Mouse (Mus musculus) midbrain, embryonic 15.5 days (tissue): ENCODE results near the gene BC049715. TPM values are rescaled to one million over a fixed set of nuclear protein-coding genes. Genes with fewer than 3 reads are reported as not detected.

Experiments
- ATAC-seq: fragments of 200-750 bp; cut with Nextera tagmentation; replicated peaks from 2 replicates; pipeline ENCODE4 v1.8.0; 2017; ENCODE audit warnings: moderate TSS enrichment
- H3K27ac ChIP-seq: fragments of 300-500 bp; sonication (generic); 2 replicates; pipeline ENCODE4 v1.5.1; 2015; ENCODE audit warnings: mild to moderate bottlenecking, inconsistent platforms
- H3K27me3 ChIP-seq: fragments of 300-500 bp; sonication (generic); replicated peaks from 2 replicates; pipeline ENCODE4 v1.6.1; 2015; ENCODE audit warnings: inconsistent platforms
- H3K36me3 ChIP-seq: fragments of 300-500 bp; sonication (generic); replicated peaks from 2 replicates; pipeline ENCODE4 v1.6.1; 2015; ENCODE audit warnings: inconsistent platforms
- H3K4me1 ChIP-seq: fragments of 300-500 bp; sonication (generic); 2 replicates; pipeline ENCODE4 v1.6.1; 2015; ENCODE audit warnings: inconsistent platforms
- H3K4me2 ChIP-seq: fragments of 300-500 bp; sonication (generic); 2 replicates; pipeline ENCODE4 v1.6.1; 2015; ENCODE audit warnings: inconsistent platforms, mild to moderate bottlenecking, moderate library complexity
- H3K4me3 ChIP-seq: fragments of 300-500 bp; sonication (generic); 2 replicates; pipeline ENCODE4 v1.5.1; 2015; ENCODE audit warnings: mild to moderate bottlenecking, inconsistent platforms
- H3K9ac ChIP-seq: fragments of 300-500 bp; sonication (generic); 2 replicates; pipeline ENCODE4 v1.6.1; 2015; ENCODE audit warnings: mild to moderate bottlenecking, inconsistent platforms
- H3K9me3 ChIP-seq: fragments of 300-500 bp; sonication (generic); 2 replicates; pipeline ENCODE4 v1.6.1; 2016; ENCODE audit warnings: inconsistent platforms
- whole genome bisulfite sequencing: fragments of 180-500 bp; shearing (Covaris S2); methylation state at CpG from one replicate; pipeline ENCODE4 v1.1.7; 2015; ENCODE audit warnings: mixed read lengths; 5-methylcytosine and 5-hydroxymethylcytosine counted together
- microRNA-seq: library from miRNA; unstranded; fragments of <30 nt; microRNA quantifications from one replicate; pipeline ENCODE4, GENCODE M21; 2016
- polyA plus RNA-seq: library from polyadenylated mRNA; unstranded; fragments of >200 nt; fragmentation: Nextera tagmentation; extraction: Ambion mirVana; gene quantifications from 2 replicates; pipeline ENCODE4 v1.2.1, GENCODE M21; 2015

Gene BC049715
- polyA plus RNA-seq, 1 experiment from 2014 or later: 1.5 TPM

GRCm38 (mm10) chr6:136887854-136888253 lies 60.4 kb downstream of the BC049715 start:
- Histone ChIP-seq H3K9me3 (no peaks in the 10 kb centered on the region), H3K9ac (no peak overlapping the region), H3K36me3 (no peaks in the 10 kb centered on the region), H3K27ac (no peak overlapping the region), H3K4me2 (no peak overlapping the region), H3K27me3 (no peaks in the 10 kb centered on the region), H3K4me1 (no peaks in the 10 kb centered on the region), H3K4me3 (no peak overlapping the region)
- ATAC-seq: no peak
- WGBS: 81% methylated on average over 9 of the region's 9 CpGs

- Histone ChIP-seq H3K27ac (no peak overlapping the region), H3K9me3 (no peaks in the 10 kb centered on the region), H3K27me3 (no peaks in the 10 kb centered on the region), H3K4me2 (no peak overlapping the region), H3K9ac (no peak overlapping the region), H3K4me1 (no peaks in the 10 kb centered on the region), H3K4me3 (no peak overlapping the region), H3K36me3 (no peaks in the 10 kb centered on the region)
- no peak for ATAC-seq
- WGBS: 85% methylated on average over 6 of the region's 6 CpGs
Observed at GRCm38 (mm10) chr6:136889067-136889466, 61.6 kb downstream of the BC049715 start.

- WGBS: 91% methylated on average over 6 of the region's 6 CpGs
- ATAC-seq: no peak
Observed at GRCm38 (mm10) chr6:136889554-136889953, 62.1 kb downstream of the BC049715 start.

More at GRCm38 (mm10) chr6:136889554-136889953, 62.1 kb downstream of the BC049715 start:
- H3K27me3 ChIP-seq: no peaks in the 10 kb centered on the region
- no peak overlapping the region for H3K4me2 ChIP-seq
- no peak overlapping the region for H3K27ac ChIP-seq
- no peaks in the 10 kb centered on the region for H3K4me1 ChIP-seq
- no peak overlapping the region for H3K4me3 ChIP-seq
- no peaks in the 10 kb centered on the region for H3K9me3 ChIP-seq
- H3K9ac ChIP-seq: no peak overlapping the region
- no peaks in the 10 kb centered on the region for H3K36me3 ChIP-seq

Small RNA genes lying within 50 kb of the gene (microRNA-seq; reads per million reads assigned to microRNA genes)
- gene Gm44364: not detected

Other genes starting within 250 kb of the BC049715 start
- 0.43 and 0.48 TPM in 2 replicates for gene Plbd1, start 165.7 kb upstream of the BC049715 start, polyA plus RNA-seq
- gene Gucy2c, start 45.9 kb upstream of the BC049715 start, polyA plus RNA-seq: 0.97 and 1.6 TPM in 2 replicates
- 0.77 and 0.87 TPM in 2 replicates for gene Hist4h4, start 23.2 kb upstream of the BC049715 start, polyA plus RNA-seq
- gene H2afj, start 19.4 kb upstream of the BC049715 start, polyA plus RNA-seq: 98.3 and 103 TPM in 2 replicates
- gene Wbp11, start 607 bp downstream of the BC049715 start, polyA plus RNA-seq: 74.2 and 79.3 TPM in 2 replicates
- 0.66 and 1.3 TPM in 2 replicates for gene Smco3, start 7.8 kb downstream of the BC049715 start, polyA plus RNA-seq
- gene Art4, start 30.1 kb downstream of the BC049715 start, polyA plus RNA-seq: 0.14 and 0.24 TPM in 2 replicates
- 14.8 and 15.4 TPM in 2 replicates for gene Mgp, start 48.2 kb downstream of the BC049715 start, polyA plus RNA-seq
- gene Erp27, start 94.6 kb downstream of the BC049715 start, polyA plus RNA-seq: not detected in 2 replicates
- gene Pde6h, start 96.2 kb downstream of the BC049715 start, polyA plus RNA-seq: not detected in 2 replicates
- 15.3 and 16.4 TPM in 2 replicates for gene Arhgdib, start 114.3 kb downstream of the BC049715 start, polyA plus RNA-seq